Mouse (Mus musculus) myocyte (in vitro differentiated cells): Measurements from ENCODE around the gene Dcaf1. TPM values are rescaled to one million over a fixed set of nuclear protein-coding genes. Genes with fewer than 3 reads are reported as not detected.
A peak's percentile ranks its signal among the peaks of the same experiment; 100 is the strongest.

Experiments used
- H3K27me3 ChIP-seq: one replicate; pipeline ENCODE4 v1.6.1; 2011; ENCODE audit not compliant: control insufficient read depth, insufficient read depth, insufficient read length
- H3K36me3 ChIP-seq: one replicate; pipeline ENCODE4 v1.6.1; 2011; ENCODE audit not compliant: control insufficient read depth, insufficient read depth
- H3K4me2 ChIP-seq: one replicate; pipeline ENCODE4 v1.6.1; 2011; ENCODE audit warnings: low read depth, control low read depth
- H3K4me3 ChIP-seq: one replicate; pipeline ENCODE4 v1.5.1; 2011; ENCODE audit warnings: mild to moderate bottlenecking, control low read depth, moderate library complexity
- H3K79me2 ChIP-seq: one replicate; pipeline ENCODE4 v1.6.1; 2011; ENCODE audit not compliant: control insufficient read depth, insufficient read depth
- H3ac ChIP-seq: one replicate; pipeline ENCODE4 v1.6.1; 2011; ENCODE audit not compliant: control insufficient read depth, insufficient read length
- CEBPB ChIP-seq: IDR thresholded peaks from 2 replicates; pipeline ENCODE4 v1.6.1; 2011; ENCODE audit warnings: mild to moderate bottlenecking, moderate library complexity; ENCODE audit not compliant: poor library complexity, insufficient read depth, severe bottlenecking
- E2F4 ChIP-seq: IDR thresholded peaks from one replicate; pipeline ENCODE4 v1.6.1; 2011; ENCODE audit warnings: mild to moderate bottlenecking, control low read depth, moderate library complexity; ENCODE audit not compliant: insufficient read depth
- MAX ChIP-seq: IDR thresholded peaks from one replicate; pipeline ENCODE4 v1.6.1; 2011; ENCODE audit warnings: low read depth, mild to moderate bottlenecking, control low read depth
- MYOD1 ChIP-seq, 3 experiments: IDR thresholded peaks; one replicate each; pipeline ENCODE4 v1.6.1; 2011; ENCODE audit warnings: control low read depth in 2 of 3, low read depth in 2 of 3, mild to moderate bottlenecking in 2 of 3, moderate library complexity in 1 of 3; ENCODE audit not compliant: insufficient read length in 2 of 3, control insufficient read depth in 1 of 3
- MYOG ChIP-seq, 3 experiments: IDR thresholded peaks; one replicate each; pipeline ENCODE4 v1.6.1; 2011; ENCODE audit warnings: control low read depth in 2 of 3, low read depth in 2 of 3, mild to moderate bottlenecking in 2 of 3; ENCODE audit not compliant: insufficient read length in 2 of 3, control insufficient read depth in 1 of 3, insufficient read depth in 1 of 3
- POLR2A ChIP-seq: IDR thresholded peaks from one replicate; pipeline ENCODE4 v1.6.1; 2011; ENCODE audit warnings: low read depth, mild to moderate bottlenecking, control low read depth, moderate library complexity; ENCODE audit not compliant: insufficient read length
- POLR2AphosphoS2 ChIP-seq: IDR thresholded peaks from one replicate; pipeline ENCODE4 v1.6.1; 2011; ENCODE audit warnings: low read depth, control low read depth; ENCODE audit not compliant: insufficient read length
- REST ChIP-seq: IDR thresholded peaks from one replicate; pipeline ENCODE4 v1.6.1; 2011; ENCODE audit warnings: mild to moderate bottlenecking, control low read depth, moderate library complexity; ENCODE audit not compliant: insufficient read depth, insufficient read length
- SRF ChIP-seq: IDR thresholded peaks from one replicate; pipeline ENCODE4 v1.6.1; 2011; ENCODE audit warnings: low read depth; ENCODE audit not compliant: control insufficient read depth, insufficient read length
- TCF12 ChIP-seq: IDR thresholded peaks from one replicate; pipeline ENCODE4 v1.6.1; 2011; ENCODE audit warnings: mild to moderate bottlenecking, control low read depth; ENCODE audit not compliant: poor library complexity, insufficient read depth, severe bottlenecking
- TCF3 ChIP-seq: IDR thresholded peaks from one replicate; pipeline ENCODE4 v1.6.1; 2011; ENCODE audit warnings: low read depth, control low read depth; ENCODE audit not compliant: insufficient read length
- USF1 ChIP-seq: IDR thresholded peaks from one replicate; pipeline ENCODE4 v1.6.1; 2011; ENCODE audit warnings: low read depth, mild to moderate bottlenecking, control low read depth, moderate library complexity
- polyA plus RNA-seq: library from polyadenylated mRNA; unstranded; fragments of >200 nt; fragmentation: generic; extraction: Trizol; gene quantifications from one replicate; pipeline ENCODE4 v1.2.1, GENCODE M21; 2012; ENCODE audit warnings: missing spikeins

Dcaf1 gene
- polyA plus RNA-seq, 1 experiment, result 12.3 TPM

DNA sequence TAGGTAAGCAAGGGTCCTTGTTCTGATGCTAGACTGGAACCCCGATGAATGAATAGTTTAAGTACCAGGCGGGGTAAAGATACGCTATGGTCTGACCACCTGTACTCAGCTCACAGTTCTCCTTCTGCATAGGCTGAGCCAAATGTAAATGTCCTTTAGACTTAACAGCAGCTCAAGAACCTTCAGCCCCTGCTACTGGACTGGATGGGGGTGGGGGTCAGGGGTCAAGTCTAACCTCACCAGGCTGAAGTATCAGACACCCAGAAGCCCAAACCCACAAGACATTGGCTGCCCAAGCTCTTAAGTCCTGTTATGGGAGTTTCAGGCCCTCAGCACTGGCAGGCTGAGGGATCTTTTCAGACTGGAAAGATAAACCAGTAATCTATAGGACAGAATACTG lies 66.7 kb downstream of the Dcaf1 start:
- peaks cover 48% of the 10 kb centered on the region for H3K79me2 ChIP-seq
- H3ac ChIP-seq, result no peak overlapping the region
- TF ChIP-seq TCF3 (no peak), POLR2AphosphoS2 (peak; percentile 17)
- H3K4me2 ChIP-seq, result no peak overlapping the region
- H3K27me3 ChIP-seq, result no peaks in the 10 kb centered on the region
- H3K36me3 ChIP-seq, result peaks cover 5% of the 10 kb centered on the region
- no peak overlapping the region for H3K4me3 ChIP-seq

DNA sequence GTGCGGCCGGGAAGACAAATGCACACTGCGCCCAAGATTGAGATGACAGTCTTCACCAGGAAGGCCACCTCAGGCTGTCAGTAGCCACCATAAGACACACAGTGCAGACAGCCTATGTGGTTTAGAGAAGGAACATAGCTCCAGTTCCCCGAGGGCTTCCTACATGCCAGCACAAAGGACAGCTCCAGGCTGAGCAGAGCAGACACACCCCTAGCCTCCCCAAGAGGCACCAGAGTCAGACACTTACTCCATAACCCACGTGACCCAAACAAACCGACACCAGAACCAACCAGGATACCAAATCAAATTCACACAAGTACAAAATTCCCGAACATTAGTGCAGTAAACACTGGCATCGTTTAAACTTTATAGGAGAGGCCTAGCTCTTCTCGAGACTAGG lies 67.6 kb downstream of the Dcaf1 start:
- Histone ChIP-seq H3K27me3 (no peaks in the 10 kb centered on the region), H3K36me3 (peaks cover 5% of the 10 kb centered on the region), H3K4me2 (no peak overlapping the region), H3ac (no peak overlapping the region), H3K4me3 (no peak overlapping the region), H3K79me2 (peaks cover 38% of the 10 kb centered on the region)
- TF ChIP-seq MYOD1 (IDR thresholded peaks at IDR 0.05; ENCODE audit: control insufficient read depth in 1 of 3, insufficient read length in 2 of 3, low read depth in 2 of 3) (no peak), REST (peak; percentile 33)

DNA sequence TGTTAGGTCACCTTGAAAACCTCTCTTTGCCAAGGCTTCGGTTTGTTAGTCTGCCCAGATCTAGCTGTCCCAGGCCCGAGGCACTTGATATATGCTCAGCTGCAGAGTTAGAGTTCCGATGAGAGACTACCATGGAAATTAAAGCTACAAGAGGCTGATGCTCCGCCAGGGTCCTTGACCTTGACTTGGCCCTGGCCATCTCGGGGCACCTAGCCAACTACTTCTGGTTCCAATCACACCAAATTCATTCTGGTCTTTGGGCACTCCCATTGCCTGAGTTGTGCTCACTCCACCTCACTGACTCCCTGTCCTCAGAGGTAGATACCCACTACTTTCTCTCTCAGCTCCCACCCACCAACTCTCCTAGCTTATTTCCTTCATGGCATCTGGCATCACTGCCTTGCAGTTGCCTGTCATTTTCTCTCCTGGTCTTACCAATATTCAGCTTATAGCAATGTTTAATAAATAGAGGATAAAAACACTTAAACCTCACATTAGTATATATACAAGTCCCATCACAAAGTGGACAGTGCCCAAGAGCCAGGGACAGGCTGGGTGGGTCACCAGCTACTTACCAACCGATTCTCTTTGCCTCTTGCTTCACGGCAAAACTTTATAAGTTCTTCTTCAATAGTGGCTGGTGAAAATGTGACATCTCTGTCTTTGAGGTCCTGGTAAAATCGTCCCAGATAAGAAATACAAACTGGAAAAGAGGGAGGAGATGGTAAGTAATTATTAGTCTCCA lies 69.0 kb downstream of the Dcaf1 start:
- H3K79me2 ChIP-seq, result peaks cover 25% of the 10 kb centered on the region
- peak overlapping the region; percentile 81 for H3K4me2 ChIP-seq
- no peaks in the 10 kb centered on the region for H3K27me3 ChIP-seq
- peaks cover 5% of the 10 kb centered on the region for H3K36me3 ChIP-seq
- peak overlapping the region; percentile 67 for H3K4me3 ChIP-seq
- H3ac ChIP-seq, result peak overlapping the region; percentile 59
- TF ChIP-seq SRF (no peak), USF1 (no peak), CEBPB (no peak), MAX (no peak), REST (no peak), POLR2AphosphoS2 (no peak), MYOG (IDR thresholded peaks at IDR 0.05; ENCODE audit: control insufficient read depth in 1 of 3, insufficient read depth in 1 of 3, insufficient read length in 2 of 3, low read depth in 2 of 3) (no peak), TCF3 (no peak), POLR2A (no peak), MYOD1 (IDR thresholded peaks at IDR 0.05; ENCODE audit: control insufficient read depth in 1 of 3, insufficient read length in 2 of 3, low read depth in 2 of 3) (no peak), E2F4 (no peak), TCF12 (no peak)

DNA sequence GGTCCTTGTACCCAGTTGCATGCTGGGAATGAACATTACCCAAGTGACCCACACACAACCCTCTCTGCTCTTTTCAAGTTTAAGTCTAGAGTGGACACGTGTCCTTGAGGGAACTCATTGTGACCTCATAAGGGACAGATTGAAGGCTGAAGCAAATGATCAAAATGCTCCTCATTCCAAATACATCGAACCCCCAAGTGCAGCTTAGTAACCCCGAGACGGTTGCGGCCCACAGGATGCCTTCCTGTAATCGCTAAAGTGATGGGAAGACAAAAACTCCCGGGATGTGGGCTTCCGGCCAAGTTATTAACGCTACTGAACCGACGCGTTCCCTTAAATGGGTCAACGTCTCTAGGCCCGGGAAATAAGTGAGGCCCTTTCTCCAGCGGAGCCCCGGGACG lies 69.7 kb downstream of the Dcaf1 start:
- peaks cover 5% of the 10 kb centered on the region for H3K36me3 ChIP-seq
- H3ac ChIP-seq, result peak overlapping the region; percentile 59
- H3K79me2 ChIP-seq, result peaks cover 22% of the 10 kb centered on the region
- peak overlapping the region; percentile 81 for H3K4me2 ChIP-seq
- H3K27me3 ChIP-seq, result no peaks in the 10 kb centered on the region
- TF ChIP-seq CEBPB, result no peak
- TF ChIP-seq TCF3, result no peak
- TF ChIP-seq POLR2A, result no peak
- TF ChIP-seq E2F4, result no peak
- TF ChIP-seq REST, result no peak
- no peak for TF ChIP-seq TCF12
- no peak for TF ChIP-seq MAX
- no peak for TF ChIP-seq USF1
- no peak for TF ChIP-seq SRF
- TF ChIP-seq MYOG (IDR thresholded peaks at IDR 0.05; ENCODE audit: control insufficient read depth in 1 of 3, insufficient read depth in 1 of 3, insufficient read length in 2 of 3, low read depth in 2 of 3), result no peak
- TF ChIP-seq POLR2AphosphoS2, result no peak
- TF ChIP-seq MYOD1 (IDR thresholded peaks at IDR 0.05; ENCODE audit: control insufficient read depth in 1 of 3, insufficient read length in 2 of 3, low read depth in 2 of 3), result no peak
- peak overlapping the region; percentile 67 for H3K4me3 ChIP-seq

DNA sequence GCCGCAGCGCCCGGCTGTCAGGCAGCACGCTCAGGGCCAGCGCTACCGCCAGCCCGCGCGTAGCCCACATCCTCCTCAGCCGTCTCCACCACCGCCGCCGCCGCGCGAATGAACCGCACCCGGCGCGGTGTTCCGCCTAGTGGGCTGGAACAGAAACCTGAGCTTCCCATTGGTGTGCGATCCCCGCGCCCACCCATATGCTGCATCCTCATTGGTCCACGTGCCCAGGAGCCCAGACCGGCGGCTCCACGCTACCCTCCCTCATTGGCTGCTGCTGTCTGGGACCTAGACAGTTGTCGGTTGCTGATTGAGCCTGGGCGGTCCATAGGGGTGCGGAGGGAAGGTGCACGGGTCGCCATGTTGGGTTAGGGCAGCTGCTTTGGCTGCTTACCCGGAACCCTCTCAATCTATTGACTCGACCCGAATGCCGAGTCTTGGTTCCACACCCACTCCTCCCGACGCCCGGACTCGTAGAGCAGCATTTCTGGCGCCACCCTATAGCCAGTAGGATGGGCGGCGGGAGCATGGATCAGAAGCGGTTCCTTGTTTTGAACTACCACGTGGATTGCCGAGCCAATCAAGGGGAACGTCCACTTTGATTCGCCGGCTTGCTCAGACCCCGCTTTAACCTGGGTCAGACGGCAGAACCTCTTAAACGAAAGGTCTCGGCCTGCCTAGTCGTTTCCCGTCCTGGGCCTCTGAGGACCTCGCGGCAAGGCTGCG lies 70.3 kb downstream of the Dcaf1 start, which contains the start of gene Manf:
Gene Manf, minus strand, starts transcription at position 151 of the 723 bp plus-strand sequence.
- peak within 1 kb of the TSS; percentile 59 for H3ac ChIP-seq
- peaks cover 22% of the 10 kb centered on the region for H3K79me2 ChIP-seq
- H3K36me3 ChIP-seq, result peaks cover 5% of the 10 kb centered on the region
- H3K4me3 ChIP-seq, result peak within 1 kb of the TSS; percentile 67
- peak within 1 kb of the TSS; percentile 93 for H3K4me2 ChIP-seq
- no peak for TF ChIP-seq E2F4
- peak; percentile 31 for TF ChIP-seq REST
- TF ChIP-seq SRF, result no peak
- TF ChIP-seq CEBPB, result no peak
- TF ChIP-seq MYOD1 (IDR thresholded peaks at IDR 0.05; ENCODE audit: control insufficient read depth in 1 of 3, insufficient read length in 2 of 3, low read depth in 2 of 3), result peak in 2 of 3 experiments; percentile 18 to 47
- no peak for TF ChIP-seq MYOG (IDR thresholded peaks at IDR 0.05; ENCODE audit: control insufficient read depth in 1 of 3, insufficient read depth in 1 of 3, insufficient read length in 2 of 3, low read depth in 2 of 3)
- peak; percentile 40 for TF ChIP-seq MAX
- peak; percentile 98 for TF ChIP-seq POLR2A
- peak; percentile 78 for TF ChIP-seq USF1
- TF ChIP-seq POLR2AphosphoS2, result peak; percentile 92
- TF ChIP-seq TCF12, result no peak
- no peak for TF ChIP-seq TCF3
- no peaks in the 10 kb centered on the region for H3K27me3 ChIP-seq
